Mouse (Mus musculus) liver, postnatal 0 days (tissue): ENCODE measurements around the gene Gm17577. TPM values are rescaled to one million over a fixed set of nuclear protein-coding genes. Genes with fewer than 3 reads are reported as not detected.
"Not testable (repeated sequence)": the region's sequence is repeated elsewhere in the genome, so short reads cannot be mapped to it uniquely, and the experiment has no call there.

ENCODE experiments used
- ATAC-seq: fragments of 200-750 bp; cut with Nextera tagmentation; 2 replicates; pipeline ENCODE4 v1.8.0; 2017; ENCODE audit warnings: mild to moderate bottlenecking, moderate library complexity
- DNase-seq: peaks from one replicate; pipeline ENCODE4 v3.0.0-alpha.2; 2016
- H3K27ac ChIP-seq: fragments of 300-500 bp; sonication (generic); 2 replicates; pipeline ENCODE4 v1.5.1; 2014; ENCODE audit warnings: antibody characterized with exemption, moderate library complexity, mild to moderate bottlenecking, low read depth
- H3K27me3 ChIP-seq: fragments of 300-500 bp; sonication (generic); 2 replicates; pipeline ENCODE4 v1.6.1; 2014; ENCODE audit warnings: low read length, control low read depth, mixed read lengths; ENCODE audit not compliant: insufficient read depth
- H3K36me3 ChIP-seq: fragments of 300-500 bp; sonication (generic); replicated peaks from 2 replicates; pipeline ENCODE4 v1.6.1; 2014; ENCODE audit warnings: mild to moderate bottlenecking, control low read depth, low read length, moderate library complexity, mixed read lengths; ENCODE audit not compliant: insufficient read depth
- H3K4me1 ChIP-seq: fragments of 300-500 bp; sonication (generic); 2 replicates; pipeline ENCODE4 v1.6.1; 2014; ENCODE audit warnings: antibody characterized with exemption, mild to moderate bottlenecking, control low read depth; ENCODE audit not compliant: insufficient read depth
- H3K4me2 ChIP-seq: fragments of 300-500 bp; sonication (generic); 2 replicates; pipeline ENCODE4 v1.6.1; 2014; ENCODE audit warnings: low read depth, mild to moderate bottlenecking, low read length, moderate library complexity, mixed read lengths
- H3K4me3 ChIP-seq: fragments of 300-500 bp; sonication (generic); 2 replicates; pipeline ENCODE4 v1.5.1; 2014; ENCODE audit warnings: low read depth, low read length
- H3K9ac ChIP-seq: fragments of 300-500 bp; sonication (generic); replicated peaks from 2 replicates; pipeline ENCODE4 v1.6.1; 2014; ENCODE audit warnings: mild to moderate bottlenecking, moderate library complexity
- H3K9me3 ChIP-seq: fragments of 300-500 bp; sonication (generic); 2 replicates; pipeline ENCODE4 v1.6.1; 2016; ENCODE audit warnings: mild to moderate bottlenecking, control low read depth, low read length, mixed read lengths
- WGBS: fragments of 180-500 bp; shearing (Covaris S2); extraction: QIAGEN DNeasy Blood & Tissue Kit; methylation state at CpG from one replicate; pipeline ENCODE4 v1.1.7; 2014; ENCODE audit not compliant: insufficient replicate concordance; 5-methylcytosine and 5-hydroxymethylcytosine counted together
- polyA plus RNA-seq: library from polyadenylated mRNA; unstranded; fragments of >200 nt; fragmentation: Nextera tagmentation; extraction: Ambion mirVana; gene quantifications from 2 replicates; pipeline ENCODE4 v1.2.1, GENCODE M21; 2015

Gene Gm17577
- polyA plus RNA-seq: not detected in 2 replicates

- not testable (repeated sequence) for H3K9me3 ChIP-seq, H3K4me2 ChIP-seq, H3K36me3 ChIP-seq, ATAC-seq, H3K4me3 ChIP-seq, H3K27ac ChIP-seq, DNase-seq, H3K9ac ChIP-seq, H3K4me1 ChIP-seq, H3K27me3 ChIP-seq
- no CpG with 5 or more reads among the region's 3 CpGs for WGBS
Observed at GRCm38 (mm10) chrX:123246807-123247206, at the start of gene Gm17577. TSS of gene Gm17577 (minus strand) at chrX:123246907.

DNA sequence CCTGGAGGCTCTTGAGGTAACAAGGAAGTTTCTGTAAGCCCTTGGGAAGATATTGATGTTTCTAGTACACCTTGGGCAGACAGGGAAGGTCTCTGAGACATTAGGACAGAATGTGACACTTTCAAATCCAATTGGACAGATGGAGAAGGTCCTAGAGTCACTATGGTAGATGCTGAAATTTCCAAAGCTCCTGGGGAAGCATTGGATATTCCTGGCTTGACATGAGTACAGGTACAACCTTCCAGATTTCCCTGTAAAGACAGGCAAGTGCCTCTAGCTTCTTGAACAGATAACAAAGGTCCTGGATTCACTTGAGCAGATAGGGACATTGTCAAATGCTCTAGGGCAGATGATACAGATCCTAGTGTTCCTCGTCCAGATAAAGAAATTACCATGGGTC is 24.3 kb downstream of the Gm17577 start, which contains the start of gene Srsx:
Srsx (minus strand) TSS at position 101 of the 400 bp plus-strand sequence.
- not testable (repeated sequence) for H3K4me1 ChIP-seq, H3K27ac ChIP-seq, DNase-seq, H3K9ac ChIP-seq, H3K4me2 ChIP-seq, ATAC-seq, H3K4me3 ChIP-seq, H3K27me3 ChIP-seq, H3K36me3 ChIP-seq, H3K9me3 ChIP-seq
- no CpG with 5 or more reads among the region's 1 CpGs for WGBS

Other genes starting within 250 kb of the Gm17577 start
- not detected in 2 replicates for gene Gm17521, start 217.2 kb downstream of the Gm17577 start, polyA plus RNA-seq
- gene Cldn34c1, start 143.4 kb downstream of the Gm17577 start, polyA plus RNA-seq: 2.8 TPM in 2 replicates
- gene Srsx, start 24.4 kb downstream of the Gm17577 start, polyA plus RNA-seq: not detected in 2 replicates